Mouse (Mus musculus) hindbrain, embryonic 16.5 days (tissue): ENCODE results near the gene Atp6ap1l. TPM values are rescaled to one million over a fixed set of nuclear protein-coding genes. Genes with fewer than 3 reads are reported as not detected.

ENCODE experiments used
- ATAC-seq: fragments of 200-750 bp; cut with Nextera tagmentation; 2 replicates; pipeline ENCODE4 v1.8.0; 2017; ENCODE audit warnings: moderate TSS enrichment, moderate library complexity
- H3K27ac ChIP-seq: fragments of 300-500 bp; sonication (generic); 2 replicates; pipeline ENCODE4 v1.5.1; 2014; ENCODE audit warnings: low read depth, mild to moderate bottlenecking, control low read depth, low read length, moderate library complexity
- H3K27me3 ChIP-seq: fragments of 300-500 bp; sonication (generic); replicated peaks from 2 replicates; pipeline ENCODE4 v1.6.1; 2014; ENCODE audit warnings: low read length; ENCODE audit not compliant: control insufficient read depth, insufficient read depth
- H3K36me3 ChIP-seq: fragments of 300-500 bp; sonication (generic); 2 replicates; pipeline ENCODE4 v1.6.1; 2014; ENCODE audit warnings: mild to moderate bottlenecking, low read length, moderate library complexity, mixed read lengths; ENCODE audit not compliant: control insufficient read depth, insufficient read depth
- H3K4me1 ChIP-seq: fragments of 300-500 bp; sonication (generic); 2 replicates; pipeline ENCODE4 v1.6.1; 2014; ENCODE audit warnings: low read depth, low read length; ENCODE audit not compliant: control insufficient read depth, insufficient read depth
- H3K4me2 ChIP-seq: fragments of 300-500 bp; sonication (generic); 2 replicates; pipeline ENCODE4 v1.6.1; 2014; ENCODE audit warnings: mild to moderate bottlenecking, low read length, control low read depth, moderate library complexity
- H3K4me3 ChIP-seq: fragments of 300-500 bp; sonication (generic); 2 replicates; pipeline ENCODE4 v1.5.1; 2014; ENCODE audit warnings: mild to moderate bottlenecking, low read length, control low read depth, moderate library complexity
- H3K9ac ChIP-seq: fragments of 300-500 bp; sonication (generic); 2 replicates; pipeline ENCODE4 v1.6.1; 2014; ENCODE audit warnings: low read depth, mild to moderate bottlenecking, control low read depth, low read length, moderate library complexity
- H3K9me3 ChIP-seq: fragments of 300-500 bp; sonication (generic); 2 replicates; pipeline ENCODE4 v1.6.1; 2014; ENCODE audit warnings: mild to moderate bottlenecking, low read length, moderate library complexity; ENCODE audit not compliant: control insufficient read depth
- WGBS: fragments of 180-500 bp; shearing (Covaris S2); extraction: QIAGEN DNeasy Blood & Tissue Kit; methylation state at CpG from one replicate; pipeline ENCODE4 v1.1.7; 2014; 5-methylcytosine and 5-hydroxymethylcytosine counted together
- polyA plus RNA-seq: library from polyadenylated mRNA; unstranded; fragments of >200 nt; fragmentation: Nextera tagmentation; extraction: Ambion mirVana; gene quantifications from 2 replicates; pipeline ENCODE4 v1.2.1, GENCODE M21; 2015

Atp6ap1l gene
- polyA plus RNA-seq, 1 experiment from 2014 or later: 0.21 TPM

- Histone ChIP-seq H3K9me3 (no peaks in the 10 kb centered on the region), H3K27ac (no peak overlapping the region), H3K4me2 (no peak overlapping the region), H3K4me1 (no peaks in the 10 kb centered on the region; the same call in 1 of the 2 replicates), H3K9ac (no peak overlapping the region), H3K4me3 (no peak overlapping the region), H3K36me3 (no peaks in the 10 kb centered on the region), H3K27me3 (no peaks in the 10 kb centered on the region)
- ATAC-seq: peak; percentile 31; the same call in 1 of the 2 replicates
- WGBS: 83% methylated on average over 12 of the region's 12 CpGs
Observed at GRCm38 (mm10) chr13:90896821-90897220, 8.3 kb downstream of the Atp6ap1l start.

GRCm38 (mm10) chr13:90896098-90896497 lies 9.1 kb downstream of the Atp6ap1l start:
- H3K27ac ChIP-seq: no peak overlapping the region
- H3K9ac ChIP-seq: no peak overlapping the region
- no peaks in the 10 kb centered on the region; the same call in 1 of the 2 replicates for H3K4me1 ChIP-seq
- H3K9me3 ChIP-seq: no peaks in the 10 kb centered on the region
- no peak overlapping the region for H3K4me2 ChIP-seq
- ATAC-seq: peak; percentile 86
- WGBS: 27% methylated on average over 2 of the region's 2 CpGs
- H3K36me3 ChIP-seq: no peaks in the 10 kb centered on the region
- no peak overlapping the region for H3K4me3 ChIP-seq
- H3K27me3 ChIP-seq: no peaks in the 10 kb centered on the region

GRCm38 (mm10) chr13:90894819-90895218 lies 10.3 kb downstream of the Atp6ap1l start:
- H3K4me2 ChIP-seq: no peak overlapping the region
- no peak overlapping the region for H3K27ac ChIP-seq
- H3K9me3 ChIP-seq: no peaks in the 10 kb centered on the region
- no peak overlapping the region for H3K4me3 ChIP-seq
- no peak for ATAC-seq
- no peaks in the 10 kb centered on the region for H3K27me3 ChIP-seq
- H3K4me1 ChIP-seq: no peaks in the 10 kb centered on the region; the same call in 1 of the 2 replicates
- no peaks in the 10 kb centered on the region for H3K36me3 ChIP-seq
- no peak overlapping the region for H3K9ac ChIP-seq
- 85% methylated on average over 4 of the region's 4 CpGs for WGBS

DNA sequence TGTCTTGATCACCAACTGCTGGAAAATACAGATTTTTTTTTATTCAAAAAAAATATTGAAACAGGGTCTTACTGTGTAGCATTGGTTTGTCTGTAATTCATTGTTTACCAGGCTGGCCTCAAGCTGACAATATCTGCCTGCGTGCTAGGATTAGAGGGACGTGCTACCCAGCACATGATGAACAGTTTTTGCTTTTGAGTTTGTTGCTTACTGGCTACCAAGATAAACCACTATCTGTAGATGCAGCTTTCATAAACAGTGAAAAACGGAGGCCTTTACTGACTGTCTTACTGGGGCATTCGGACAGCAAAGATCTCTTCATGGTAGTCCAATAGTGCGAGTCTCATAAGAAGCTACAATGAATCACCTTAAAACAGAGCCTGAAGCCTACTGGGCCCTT lies 15.0 kb downstream of the Atp6ap1l start:
- no peak overlapping the region for H3K4me3 ChIP-seq
- H3K9me3 ChIP-seq: no peaks in the 10 kb centered on the region
- H3K4me2 ChIP-seq: no peak overlapping the region
- no peaks in the 10 kb centered on the region for H3K36me3 ChIP-seq
- no peaks in the 10 kb centered on the region for H3K27me3 ChIP-seq
- 89% methylated on average over 5 of the region's 5 CpGs for WGBS
- H3K27ac ChIP-seq: no peak overlapping the region
- H3K9ac ChIP-seq: no peak overlapping the region
- no peak for ATAC-seq
- H3K4me1 ChIP-seq: peaks cover 3% of the 10 kb centered on the region; the same call in 1 of the 2 replicates

GRCm38 (mm10) chr13:90886568-90886983 lies 18.6 kb downstream of the Atp6ap1l start:
- Histone ChIP-seq H3K36me3 (no peaks in the 10 kb centered on the region), H3K27ac (no peak overlapping the region), H3K9me3 (no peaks in the 10 kb centered on the region), H3K4me3 (peak overlapping the region; percentile 43), H3K9ac (peak overlapping the region; percentile 51), H3K4me1 (peaks cover 3% of the 10 kb centered on the region; the same call in 1 of the 2 replicates), H3K4me2 (peak overlapping the region; percentile 86), H3K27me3 (no peaks in the 10 kb centered on the region)
- WGBS: under 1% methylated on average over 18 of the region's 18 CpGs
- ATAC-seq: peak; percentile 79

GRCm38 (mm10) chr13:90885856-90886532 lies 19.2 kb downstream of the Atp6ap1l start:
- H3K4me1 ChIP-seq: peaks cover 3% of the 10 kb centered on the region; the same call in 1 of the 2 replicates
- no peak overlapping the region for H3K27ac ChIP-seq
- WGBS: 59% methylated on average over 13 of the region's 13 CpGs
- peak; percentile 45 for ATAC-seq
- no peaks in the 10 kb centered on the region for H3K9me3 ChIP-seq
- H3K36me3 ChIP-seq: no peaks in the 10 kb centered on the region
- H3K27me3 ChIP-seq: no peaks in the 10 kb centered on the region
- H3K4me3 ChIP-seq: peak overlapping the region; percentile 43
- peak overlapping the region; percentile 51 for H3K9ac ChIP-seq
- peak overlapping the region; percentile 86 for H3K4me2 ChIP-seq

- Histone ChIP-seq H3K9ac (no peak overlapping the region), H3K4me1 (peaks cover 3% of the 10 kb centered on the region; the same call in 1 of the 2 replicates), H3K4me3 (no peak overlapping the region), H3K9me3 (no peaks in the 10 kb centered on the region), H3K27ac (no peak overlapping the region), H3K4me2 (no peak overlapping the region), H3K27me3 (no peaks in the 10 kb centered on the region), H3K36me3 (no peaks in the 10 kb centered on the region)
- ATAC-seq: no peak
- 97% methylated on average over 1 of the region's 1 CpGs for WGBS
Observed at GRCm38 (mm10) chr13:90881727-90882429, 23.3 kb downstream of the Atp6ap1l start.

- Histone ChIP-seq H3K36me3 (no peaks in the 10 kb centered on the region), H3K4me2 (no peak overlapping the region), H3K27me3 (no peaks in the 10 kb centered on the region), H3K4me1 (no peaks in the 10 kb centered on the region), H3K27ac (no peak overlapping the region), H3K4me3 (no peak overlapping the region), H3K9ac (no peak overlapping the region), H3K9me3 (no peaks in the 10 kb centered on the region)
- ATAC-seq: no peak
- 49% methylated on average over 4 of the region's 4 CpGs for WGBS
Observed at GRCm38 (mm10) chr13:90871579-90871978, 33.6 kb downstream of the Atp6ap1l start.

GRCm38 (mm10) chr13:90869157-90869556 lies 36.0 kb downstream of the Atp6ap1l start:
- 31% methylated on average over 4 of the region's 4 CpGs for WGBS
- no peak overlapping the region for H3K9ac ChIP-seq
- ATAC-seq: no peak
- H3K36me3 ChIP-seq: no peaks in the 10 kb centered on the region
- H3K9me3 ChIP-seq: no peaks in the 10 kb centered on the region
- no peak overlapping the region for H3K27ac ChIP-seq
- no peaks in the 10 kb centered on the region for H3K27me3 ChIP-seq
- no peak overlapping the region for H3K4me3 ChIP-seq
- no peaks in the 10 kb centered on the region for H3K4me1 ChIP-seq
- no peak overlapping the region for H3K4me2 ChIP-seq
